Mouse (Mus musculus): ENCODE measurements at regions not wholly inside any gene's neighbourhood (a gene's known extent, or its start where the extent isn't known, plus 50 kb on each side); places are given as distances from the start of the nearest gene placed in this dataset.

- H3K27ac ChIP-seq (ENCODE audit: low read depth, low read length) = no peak overlapping the region
- ATAC-seq (ENCODE audit: low FRiP score) = no peak
These were observed 351.5 kb upstream of the Fat3 start for GRCm38 (mm10) chr9:16852458-16853026.

GRCm38 (mm10) chr9:16808494-16808893, 307.4 kb upstream of the Fat3 start:
- ATAC-seq (ENCODE audit: low FRiP score) = no peak
- 69% methylated on average over 2 of the region's 2 CpGs for WGBS
- DNase-seq (ENCODE audit: low spot score, missing footprints) = no peak
- H3K27me3 ChIP-seq (ENCODE audit: control insufficient read depth, insufficient read depth, low read length) = no peaks in the 10 kb centered on the region
- no peaks in the 10 kb centered on the region for H3K36me3 ChIP-seq (ENCODE audit: control insufficient read depth, insufficient read depth, low read length)
- no peak overlapping the region for H3K9ac ChIP-seq (ENCODE audit: low read length)
- no peak overlapping the region for H3K4me2 ChIP-seq
- no peaks in the 10 kb centered on the region for H3K4me1 ChIP-seq (ENCODE audit: control insufficient read depth, insufficient read depth, low read length)
- no peak overlapping the region for H3K4me3 ChIP-seq (ENCODE audit: low read depth, low read length)
- no peak overlapping the region for H3K27ac ChIP-seq (ENCODE audit: low read depth, low read length)
- no peaks in the 10 kb centered on the region for H3K9me3 ChIP-seq (ENCODE audit: control insufficient read depth, low read length)

More at GRCm38 (mm10) chr9:16852458-16853026, 351.5 kb upstream of the Fat3 start:
- peak; percentile 8 for DNase-seq (ENCODE audit: low spot score, missing footprints)
- Histone ChIP-seq H3K36me3 (ENCODE audit: control insufficient read depth, insufficient read depth, low read length) (no peaks in the 10 kb centered on the region), H3K27me3 (ENCODE audit: control insufficient read depth, insufficient read depth, low read length) (no peaks in the 10 kb centered on the region), H3K9me3 (ENCODE audit: control insufficient read depth, low read length) (no peaks in the 10 kb centered on the region), H3K4me3 (ENCODE audit: low read depth, low read length) (no peak overlapping the region), H3K4me2 (no peak overlapping the region), H3K4me1 (ENCODE audit: control insufficient read depth, insufficient read depth, low read length) (no peaks in the 10 kb centered on the region), H3K9ac (ENCODE audit: low read length) (no peak overlapping the region)
- WGBS = 86% methylated on average over 10 of the region's 10 CpGs

DNA sequence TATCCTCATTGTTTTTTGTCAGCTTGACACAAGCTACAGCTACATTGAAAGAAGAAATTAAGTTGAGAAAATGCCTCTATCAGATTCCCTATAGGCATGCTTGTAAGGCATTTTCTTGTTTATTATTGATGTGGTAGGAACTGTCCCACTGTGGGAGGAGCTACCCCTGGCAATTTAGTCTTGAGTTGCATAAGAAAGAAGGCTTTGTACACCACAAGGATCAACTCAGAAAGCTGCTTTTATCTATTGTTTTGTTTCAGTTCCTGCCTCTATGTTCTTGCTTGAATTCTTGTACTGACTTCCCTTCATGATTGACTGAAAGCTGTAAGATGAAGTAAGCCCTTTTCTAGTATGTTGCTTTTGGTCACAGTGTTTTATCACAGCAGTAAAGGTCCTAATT, 271.8 kb upstream of the Fat3 start:
- no peak overlapping the region for H3K27ac ChIP-seq (ENCODE audit: low read depth, low read length)
- H3K9me3 ChIP-seq (ENCODE audit: control insufficient read depth, low read length) = no peaks in the 10 kb centered on the region
- H3K36me3 ChIP-seq (ENCODE audit: control insufficient read depth, insufficient read depth, low read length) = no peaks in the 10 kb centered on the region
- H3K27me3 ChIP-seq (ENCODE audit: control insufficient read depth, insufficient read depth, low read length) = no peaks in the 10 kb centered on the region
- no peaks in the 10 kb centered on the region for H3K4me1 ChIP-seq (ENCODE audit: control insufficient read depth, insufficient read depth, low read length)
- no peak overlapping the region for H3K9ac ChIP-seq (ENCODE audit: low read length)
- DNase-seq (ENCODE audit: low spot score, missing footprints) = no peak
- H3K4me3 ChIP-seq (ENCODE audit: low read depth, low read length) = no peak overlapping the region
- no peak overlapping the region for H3K4me2 ChIP-seq
- no peak for ATAC-seq (ENCODE audit: low FRiP score)

DNA sequence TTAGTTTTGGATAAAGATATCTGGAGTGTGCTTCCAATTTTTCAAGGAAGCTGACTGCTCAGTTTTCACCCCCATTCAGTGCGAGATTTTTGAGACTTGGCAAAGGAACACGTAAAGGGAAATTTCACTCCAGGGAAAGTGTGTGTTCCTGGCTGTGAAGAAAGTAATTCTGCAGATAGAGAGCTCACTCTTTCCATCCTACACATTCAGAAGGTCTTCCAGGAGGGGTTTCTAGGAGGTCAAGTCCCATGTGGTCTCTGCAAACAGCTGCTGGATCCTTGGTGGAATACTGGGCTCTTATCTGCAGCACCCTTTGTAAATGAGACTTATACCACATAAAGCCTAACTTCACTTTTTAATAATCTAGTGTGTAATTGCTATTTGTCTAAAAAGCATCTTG, 226.6 kb upstream of the Fat3 start:
- no peak overlapping the region for H3K27ac ChIP-seq (ENCODE audit: low read depth, low read length)
- H3K4me3 ChIP-seq (ENCODE audit: low read depth, low read length) = no peak overlapping the region
- no peaks in the 10 kb centered on the region for H3K36me3 ChIP-seq (ENCODE audit: control insufficient read depth, insufficient read depth, low read length)
- no peak overlapping the region for H3K4me2 ChIP-seq
- no peak overlapping the region for H3K9ac ChIP-seq (ENCODE audit: low read length)
- no peaks in the 10 kb centered on the region for H3K27me3 ChIP-seq (ENCODE audit: control insufficient read depth, insufficient read depth, low read length)
- 88% methylated on average over 2 of the region's 2 CpGs for WGBS
- no peaks in the 10 kb centered on the region for H3K4me1 ChIP-seq (ENCODE audit: control insufficient read depth, insufficient read depth, low read length)
- ATAC-seq (ENCODE audit: low FRiP score) (no peak), DNase-seq (ENCODE audit: low spot score, missing footprints) (no peak)
- no peaks in the 10 kb centered on the region for H3K9me3 ChIP-seq (ENCODE audit: control insufficient read depth, low read length)

- H3K27ac ChIP-seq (ENCODE audit: low read depth, low read length) = no peak overlapping the region
- H3K4me1 ChIP-seq (ENCODE audit: control insufficient read depth, insufficient read depth, low read length) = no peaks in the 10 kb centered on the region
- H3K4me2 ChIP-seq = no peak overlapping the region
- no peaks in the 10 kb centered on the region for H3K27me3 ChIP-seq (ENCODE audit: control insufficient read depth, insufficient read depth, low read length)
- 83% methylated on average over 3 of the region's 3 CpGs for WGBS
- DNase-seq (ENCODE audit: low spot score, missing footprints) = no peak
- H3K9me3 ChIP-seq (ENCODE audit: control insufficient read depth, low read length) = no peaks in the 10 kb centered on the region
- no peak overlapping the region for H3K4me3 ChIP-seq (ENCODE audit: low read depth, low read length)
- no peaks in the 10 kb centered on the region for H3K36me3 ChIP-seq (ENCODE audit: control insufficient read depth, insufficient read depth, low read length)
- ATAC-seq (ENCODE audit: low FRiP score) = no peak
- no peak overlapping the region for H3K9ac ChIP-seq (ENCODE audit: low read length)
These were observed 201.3 kb upstream of the Fat3 start for GRCm38 (mm10) chr9:16702431-16702830.

- DNase-seq (ENCODE audit: low spot score, missing footprints) (no peak), ATAC-seq (ENCODE audit: low FRiP score) (no peak)
- 76% methylated on average over 2 of the region's 2 CpGs for WGBS
These were observed 160.4 kb upstream of the Fat3 start for GRCm38 (mm10) chr9:16661527-16661926.

DNA sequence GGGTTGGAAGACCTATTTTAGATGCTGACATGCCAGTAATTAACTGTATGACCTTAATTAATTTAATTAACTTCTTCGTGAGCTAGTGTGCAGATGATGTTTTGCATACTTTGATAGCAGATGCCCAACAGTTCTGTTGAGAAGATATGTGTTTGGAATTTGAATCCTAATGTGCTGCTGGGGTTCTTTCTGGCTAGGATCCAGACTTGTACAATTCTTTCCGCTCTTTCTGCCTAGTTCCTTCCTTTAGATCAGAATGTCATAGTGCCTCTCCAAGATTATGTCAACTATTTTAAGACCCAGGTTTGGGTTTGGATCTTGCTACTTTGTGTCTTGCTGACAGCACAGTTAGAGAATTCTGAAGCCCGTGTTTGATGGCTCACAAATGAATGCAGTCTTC, 159.9 kb upstream of the Fat3 start:
- Histone ChIP-seq H3K4me3 (ENCODE audit: low read depth, low read length) (no peak overlapping the region), H3K4me2 (no peak overlapping the region), H3K9ac (ENCODE audit: low read length) (no peak overlapping the region), H3K36me3 (ENCODE audit: control insufficient read depth, insufficient read depth, low read length) (no peaks in the 10 kb centered on the region), H3K9me3 (ENCODE audit: control insufficient read depth, low read length) (no peaks in the 10 kb centered on the region), H3K27me3 (ENCODE audit: control insufficient read depth, insufficient read depth, low read length) (no peaks in the 10 kb centered on the region), H3K27ac (ENCODE audit: low read depth, low read length) (no peak overlapping the region), H3K4me1 (ENCODE audit: control insufficient read depth, insufficient read depth, low read length) (no peaks in the 10 kb centered on the region)
- DNase-seq (ENCODE audit: low spot score, missing footprints) (no peak), ATAC-seq (ENCODE audit: low FRiP score) (no peak)
- WGBS = 82% methylated on average over 3 of the region's 3 CpGs

More at GRCm38 (mm10) chr9:16661527-16661926, 160.4 kb upstream of the Fat3 start:
- Histone ChIP-seq H3K27me3 (ENCODE audit: control insufficient read depth, insufficient read depth, low read length) (no peaks in the 10 kb centered on the region), H3K9me3 (ENCODE audit: control insufficient read depth, low read length) (no peaks in the 10 kb centered on the region), H3K36me3 (ENCODE audit: control insufficient read depth, insufficient read depth, low read length) (no peaks in the 10 kb centered on the region), H3K4me3 (ENCODE audit: low read depth, low read length) (no peak overlapping the region), H3K4me2 (no peak overlapping the region), H3K4me1 (ENCODE audit: control insufficient read depth, insufficient read depth, low read length) (no peaks in the 10 kb centered on the region), H3K9ac (ENCODE audit: low read length) (no peak overlapping the region), H3K27ac (ENCODE audit: low read depth, low read length) (no peak overlapping the region)
